Mouse (Mus musculus) adrenal gland, postnatal 4 days (tissue): Measurements from ENCODE around the gene Abhd14a. TPM values are rescaled to one million over a fixed set of nuclear protein-coding genes. Genes with fewer than 3 reads are reported as not detected.

Experiments used
- total RNA-seq, 2 experiments: library from RNA; stranded (reverse); gene quantifications; 2 replicates each; pipeline ENCODE4 v1.2.3; 2021

Gene Abhd14a
- total RNA-seq, 2 experiments from 2014 or later = 29.8 to 30.2 TPM

Other genes with a start within 250 kb of the Abhd14a start
- 10 to 100 TPM; 76.7 to 77.5 TPM for gene Ppm1m, start 247.9 kb downstream of the Abhd14a start, total RNA-seq
- 10 to 100 TPM; 62.5 to 63.9 TPM for gene Twf2, start 244.6 kb downstream of the Abhd14a start, total RNA-seq
- gene Tlr9, start 225.1 kb downstream of the Abhd14a start, total RNA-seq = 1 to 10 TPM; 1.4 to 1.6 TPM
- 100 to 1,000 TPM; 676 to 715 TPM for gene Alas1, start 199.0 kb downstream of the Abhd14a start, total RNA-seq
- gene Poc1a, start 166.6 kb downstream of the Abhd14a start, total RNA-seq = 10 to 100 TPM; 11.3 to 11.6 TPM
- gene Dusp7, start 79.0 kb downstream of the Abhd14a start, total RNA-seq = 10 to 100 TPM; 25.0 to 25.8 TPM
- gene Rpl29, start 18.2 kb downstream of the Abhd14a start, total RNA-seq = 100 to 1,000 TPM; 607 to 624 TPM
- 10 to 100 TPM; 23.1 to 23.4 TPM for gene Acy1, start 9.4 kb downstream of the Abhd14a start, total RNA-seq
- 10 to 100 TPM; 43.5 to 44.1 TPM for gene Abhd14b, start 219 bp downstream of the Abhd14a start, total RNA-seq
- 10 to 100 TPM; 59.5 to 63.8 TPM for gene Pcbp4, start 5.6 kb upstream of the Abhd14a start, total RNA-seq
- under 1 TPM; 0.40 to 0.67 TPM for gene Gpr62, start 18.3 kb upstream of the Abhd14a start, total RNA-seq
- 10 to 100 TPM; 33.4 to 40.7 TPM for gene Rrp9, start 28.3 kb upstream of the Abhd14a start, total RNA-seq
- 10 to 100 TPM; 15.8 to 18.1 TPM for gene Parp3, start 29.3 kb upstream of the Abhd14a start, total RNA-seq
- gene Iqcf1, start 52.3 kb upstream of the Abhd14a start, total RNA-seq = not detected
- not detected for gene Iqcf5, start 66.9 kb upstream of the Abhd14a start, total RNA-seq
- gene Iqcf3, start 114.0 kb upstream of the Abhd14a start, total RNA-seq = not detected
- gene Iqcf4, start 123.3 kb upstream of the Abhd14a start, total RNA-seq = not detected
- not detected for gene Iqcf6, start 178.9 kb upstream of the Abhd14a start, total RNA-seq
- gene Grm2, start 208.4 kb upstream of the Abhd14a start, total RNA-seq = under 1 TPM in 1 of 2 experiments, not detected in 1; 0.37 TPM
- 10 to 100 TPM; 71.2 to 78.9 TPM for gene Tex264, start 238.2 kb upstream of the Abhd14a start, total RNA-seq